Mouse (Mus musculus) olfactory bulb, adult 2 months (tissue): ENCODE data around the gene B3galt1. TPM values are rescaled to one million over a fixed set of nuclear protein-coding genes. Genes with fewer than 3 reads are reported as not detected.

Experiments
- H3K27ac ChIP-seq: fragments of 200-500 bp; 2 replicates; pipeline ENCODE4 v1.5.1; 2012; ENCODE audit warnings: low read depth, low read length; ENCODE audit not compliant: insufficient read depth
- H3K4me1 ChIP-seq: fragments of 200-500 bp; 2 replicates; pipeline ENCODE4 v1.6.1; 2012; ENCODE audit warnings: low read length; ENCODE audit not compliant: control insufficient read depth, insufficient read depth
- H3K4me3 ChIP-seq: fragments of 200-500 bp; 2 replicates; pipeline ENCODE4 v1.5.1; 2012; ENCODE audit warnings: mild to moderate bottlenecking, low read depth, low read length, moderate library complexity; ENCODE audit not compliant: insufficient read depth
- CTCF ChIP-seq: fragments of 200-500 bp; IDR thresholded peaks from 2 replicates; pipeline ENCODE4 v1.5.1; 2012; ENCODE audit warnings: low read depth, mild to moderate bottlenecking, low read length, moderate library complexity; ENCODE audit not compliant: insufficient read depth
- POLR2A ChIP-seq: fragments of 200-500 bp; IDR thresholded peaks from 2 replicates; pipeline ENCODE4 v1.6.1; 2012; ENCODE audit warnings: mild to moderate bottlenecking, low read depth, low read length, moderate library complexity; ENCODE audit not compliant: insufficient read depth
- WGBS: fragments of 180-500 bp; shearing (Covaris S2); methylation state at CpG from one replicate; pipeline ENCODE4 v1.1.7; 2018; 5-methylcytosine and 5-hydroxymethylcytosine counted together
- polyA plus RNA-seq: library from polyadenylated mRNA; stranded (reverse); fragments of >200 nt; gene quantifications from 2 replicates; pipeline ENCODE4 v1.2.4, GENCODE M21; 2012; ENCODE audit warnings: low replicate concordance; ENCODE audit not compliant: missing spikeins, insufficient read depth, insufficient read length

Gene B3galt1
- polyA plus RNA-seq, 1 experiment, result not detected

GRCm38 (mm10) chr2:67816149-67816548, 250.5 kb downstream of the B3galt1 start:
- Histone ChIP-seq H3K27ac (no peak overlapping the region), H3K4me1 (no peaks in the 10 kb centered on the region), H3K4me3 (no peak overlapping the region)
- 59% methylated on average over 2 of the region's 2 CpGs for WGBS
- TF ChIP-seq CTCF (no peak), POLR2A (no peak)

GRCm38 (mm10) chr2:67818014-67818413, 252.3 kb downstream of the B3galt1 start:
- H3K4me3 ChIP-seq, result no peak overlapping the region
- H3K27ac ChIP-seq, result no peak overlapping the region
- H3K4me1 ChIP-seq, result no peaks in the 10 kb centered on the region
- 45% methylated on average over 2 of the region's 2 CpGs for WGBS
- no peak for TF ChIP-seq POLR2A
- no peak for TF ChIP-seq CTCF

- H3K4me3 ChIP-seq, result no peak overlapping the region
- TF ChIP-seq CTCF (no peak), POLR2A (no peak)
- H3K27ac ChIP-seq, result no peak overlapping the region
- WGBS, result 54% methylated on average over 5 of the region's 5 CpGs
- H3K4me1 ChIP-seq, result no peaks in the 10 kb centered on the region
Observed at GRCm38 (mm10) chr2:67822360-67822759, 256.7 kb downstream of the B3galt1 start.

DNA sequence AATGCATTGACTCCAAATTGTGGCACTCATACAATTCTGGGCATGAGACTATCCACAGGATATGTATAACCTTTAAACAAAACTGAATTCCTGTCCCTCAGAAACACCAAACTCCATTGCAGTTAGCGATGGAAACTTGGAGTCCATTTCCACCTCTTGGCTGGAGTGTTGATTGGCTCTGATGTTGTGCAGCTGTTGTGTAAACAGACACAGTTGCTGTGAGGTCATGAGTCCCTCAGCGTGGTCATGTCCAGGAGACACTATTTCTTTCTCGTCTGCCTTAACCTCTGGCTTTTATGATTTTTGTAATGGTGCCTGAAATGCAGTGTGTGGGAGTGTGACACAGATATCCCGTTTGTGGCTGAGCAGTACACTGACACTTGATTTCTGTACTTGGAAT, 262.0 kb downstream of the B3galt1 start:
- H3K27ac ChIP-seq, result no peak overlapping the region
- no peak overlapping the region for H3K4me3 ChIP-seq
- no peaks in the 10 kb centered on the region for H3K4me1 ChIP-seq
- 84% methylated on average over 4 of the region's 4 CpGs for WGBS
- TF ChIP-seq POLR2A (no peak), CTCF (no peak)

GRCm38 (mm10) chr2:67829055-67829915, 263.6 kb downstream of the B3galt1 start:
- H3K4me1 ChIP-seq, result no peaks in the 10 kb centered on the region
- TF ChIP-seq CTCF (no peak), POLR2A (no peak)
- H3K4me3 ChIP-seq, result no peak overlapping the region
- H3K27ac ChIP-seq, result no peak overlapping the region
- WGBS, result 86% methylated on average over 5 of the region's 5 CpGs

- TF ChIP-seq POLR2A (no peak), CTCF (no peak)
- Histone ChIP-seq H3K4me3 (no peak overlapping the region), H3K4me1 (peaks cover 3% of the 10 kb centered on the region; the same call in 1 of the 2 replicates), H3K27ac (peak overlapping the region; percentile 49; the same call in 1 of the 2 replicates)
- WGBS, result 32% methylated on average over 8 of the region's 8 CpGs
Observed at GRCm38 (mm10) chr2:67847806-67848205, 282.1 kb downstream of the B3galt1 start.

DNA sequence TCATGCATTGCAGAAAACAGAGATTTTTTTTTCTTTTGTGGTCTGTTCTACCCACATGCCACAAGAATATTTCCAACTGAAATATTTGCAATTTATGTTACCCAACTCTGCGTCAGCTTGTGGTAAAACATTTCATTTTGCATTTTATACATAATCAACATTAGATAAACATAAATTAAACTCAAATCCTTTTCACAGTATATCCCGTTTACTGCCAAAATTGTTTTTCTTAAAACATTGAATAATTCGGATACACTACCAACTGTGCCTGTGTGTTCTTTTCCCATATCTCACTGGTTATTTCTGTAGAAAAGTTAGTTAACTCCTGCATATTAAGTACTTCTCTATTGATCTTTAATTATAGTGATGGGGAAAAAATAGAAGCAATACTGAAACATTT, 285.1 kb downstream of the B3galt1 start:
- H3K4me3 ChIP-seq, result no peak overlapping the region
- peaks cover 3% of the 10 kb centered on the region; the same call in 1 of the 2 replicates for H3K4me1 ChIP-seq
- WGBS, result 68% methylated on average over 3 of the region's 3 CpGs
- TF ChIP-seq POLR2A, result no peak
- TF ChIP-seq CTCF, result no peak
- no peak overlapping the region for H3K27ac ChIP-seq

- H3K27ac ChIP-seq, result no peak overlapping the region
- H3K4me1 ChIP-seq, result no peaks in the 10 kb centered on the region
- TF ChIP-seq POLR2A (no peak), CTCF (no peak)
- no peak overlapping the region for H3K4me3 ChIP-seq
- 69% methylated on average over 2 of the region's 2 CpGs for WGBS
Observed at GRCm38 (mm10) chr2:67858340-67858739, 292.7 kb downstream of the B3galt1 start.

- Histone ChIP-seq H3K4me1 (no peaks in the 10 kb centered on the region), H3K4me3 (no peak overlapping the region), H3K27ac (no peak overlapping the region)
- 57% methylated on average over 2 of the region's 2 CpGs for WGBS
- no peak for TF ChIP-seq POLR2A
- no peak for TF ChIP-seq CTCF
Observed at GRCm38 (mm10) chr2:67859004-67859403, 293.3 kb downstream of the B3galt1 start.

DNA sequence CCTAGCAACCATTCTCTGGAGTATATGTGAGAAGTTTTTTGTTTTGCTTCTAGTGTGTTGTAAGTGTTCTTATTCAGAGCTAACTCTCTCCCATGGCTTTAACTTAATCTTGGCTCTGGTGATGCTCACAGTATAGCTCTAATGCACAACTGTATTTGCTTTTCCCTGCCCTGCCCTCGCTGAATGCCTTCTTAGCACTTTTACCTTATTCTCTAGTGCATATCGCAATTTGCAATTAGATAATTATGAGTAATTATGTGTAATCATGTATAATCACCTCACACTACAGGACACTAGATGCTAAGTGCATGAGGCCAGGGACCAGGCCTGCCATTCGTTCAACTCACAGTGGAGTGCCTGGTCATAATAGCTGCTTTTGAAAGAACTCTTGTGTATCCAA, 307.7 kb downstream of the B3galt1 start:
- 42% methylated on average over 3 of the region's 3 CpGs for whole genome bisulfite sequencing
- no peak overlapping the region for H3K27ac ChIP-seq
- TF ChIP-seq CTCF, result no peak
- no peak for TF ChIP-seq POLR2A
- no peak overlapping the region for H3K4me3 ChIP-seq
- H3K4me1 ChIP-seq, result no peaks in the 10 kb centered on the region
